Mouse (Mus musculus) intestine, embryonic 15.5 days (tissue): ENCODE measurements at regions not wholly inside any gene's neighbourhood (a gene's known extent, or its start where the extent isn't known, plus 50 kb on each side); places are given as distances from the start of the nearest gene placed in this dataset.

Experiments
- ATAC-seq: fragments of 200-750 bp; cut with Nextera tagmentation; 2 replicates; pipeline ENCODE4 v1.8.0; 2017; ENCODE audit warnings: moderate TSS enrichment, moderate library complexity
- H3K27ac ChIP-seq: fragments of 300-500 bp; sonication (generic); 2 replicates; pipeline ENCODE4 v1.5.1; 2015; ENCODE audit warnings: mild to moderate bottlenecking, inconsistent platforms
- H3K27me3 ChIP-seq: fragments of 300-500 bp; sonication (generic); replicated peaks from 2 replicates; pipeline ENCODE4 v1.6.1; 2015; ENCODE audit warnings: inconsistent platforms
- H3K36me3 ChIP-seq: fragments of 300-500 bp; sonication (generic); 2 replicates; pipeline ENCODE4 v1.6.1; 2015; ENCODE audit warnings: inconsistent platforms
- H3K4me1 ChIP-seq: fragments of 300-500 bp; sonication (generic); replicated peaks from 2 replicates; pipeline ENCODE4 v1.6.1; 2015; ENCODE audit warnings: inconsistent platforms
- H3K4me2 ChIP-seq: fragments of 300-500 bp; sonication (generic); replicated peaks from 2 replicates; pipeline ENCODE4 v1.6.1; 2015; ENCODE audit warnings: mild to moderate bottlenecking, inconsistent platforms
- H3K4me3 ChIP-seq: fragments of 300-500 bp; sonication (generic); replicated peaks from 2 replicates; pipeline ENCODE4 v1.5.1; 2015; ENCODE audit warnings: inconsistent platforms
- H3K9ac ChIP-seq: fragments of 300-500 bp; sonication (generic); 2 replicates; pipeline ENCODE4 v1.6.1; 2015; ENCODE audit warnings: inconsistent platforms
- H3K9me3 ChIP-seq: fragments of 300-500 bp; sonication (generic); 2 replicates; pipeline ENCODE4 v1.6.1; 2016; ENCODE audit warnings: inconsistent platforms
- WGBS: fragments of 180-500 bp; shearing (Covaris S2); methylation state at CpG from one replicate; pipeline ENCODE4 v1.1.7; 2015; 5-methylcytosine and 5-hydroxymethylcytosine counted together

DNA sequence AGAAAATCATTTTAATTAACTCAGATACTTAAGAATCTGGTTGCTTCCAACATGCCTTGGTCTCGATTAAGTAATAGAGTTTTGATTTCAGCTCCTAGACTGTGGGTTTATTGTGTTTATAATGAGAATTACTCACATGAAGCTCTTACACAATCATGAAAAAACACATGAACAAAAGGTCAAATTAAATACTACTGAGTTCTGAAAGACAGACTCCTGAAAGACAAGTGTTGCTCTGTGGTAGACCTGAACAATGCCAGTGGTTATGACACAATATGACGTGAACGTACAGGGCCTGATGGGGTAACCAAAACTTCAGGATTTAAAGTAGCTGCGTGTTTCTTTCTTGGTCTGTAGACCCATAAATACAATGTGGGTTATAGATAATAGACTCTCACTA lies 394.8 kb downstream of the Adgrl2 start:
- Histone ChIP-seq H3K4me2 (no peak overlapping the region), H3K9me3 (no peaks in the 10 kb centered on the region), H3K9ac (no peak overlapping the region), H3K27ac (no peak overlapping the region), H3K36me3 (no peaks in the 10 kb centered on the region), H3K4me3 (no peak overlapping the region), H3K27me3 (no peaks in the 10 kb centered on the region), H3K4me1 (no peaks in the 10 kb centered on the region)
- no peak for ATAC-seq
- whole genome bisulfite sequencing: 90% methylated on average over 4 of the region's 4 CpGs

DNA sequence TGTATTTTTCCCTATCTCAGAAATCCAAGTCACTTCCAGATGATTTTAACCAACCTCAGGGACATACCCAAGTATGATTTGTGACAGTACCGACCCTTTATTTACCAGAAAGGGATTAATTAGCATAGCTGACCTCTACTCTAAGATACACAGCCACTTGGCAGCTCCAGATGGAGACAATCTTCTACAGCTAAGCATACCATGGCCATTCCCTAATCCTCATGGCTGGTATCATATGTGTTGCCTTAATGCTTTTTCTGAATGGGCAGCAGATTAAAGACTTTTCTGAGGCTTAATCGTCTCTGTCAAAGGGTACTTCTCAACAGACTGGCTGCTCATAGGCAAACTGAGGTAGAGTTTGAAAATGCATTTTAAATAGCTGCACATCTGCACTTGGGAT lies 400.8 kb downstream of the Adgrl2 start:
- no peaks in the 10 kb centered on the region for H3K36me3 ChIP-seq
- H3K9ac ChIP-seq: no peak overlapping the region
- no peaks in the 10 kb centered on the region for H3K27me3 ChIP-seq
- no peak overlapping the region for H3K4me2 ChIP-seq
- H3K9me3 ChIP-seq: no peaks in the 10 kb centered on the region
- no peak overlapping the region for H3K27ac ChIP-seq
- 62% methylated on average over 2 of the region's 2 CpGs for whole genome bisulfite sequencing
- H3K4me1 ChIP-seq: no peaks in the 10 kb centered on the region
- no peak overlapping the region for H3K4me3 ChIP-seq
- no peak for ATAC-seq

DNA sequence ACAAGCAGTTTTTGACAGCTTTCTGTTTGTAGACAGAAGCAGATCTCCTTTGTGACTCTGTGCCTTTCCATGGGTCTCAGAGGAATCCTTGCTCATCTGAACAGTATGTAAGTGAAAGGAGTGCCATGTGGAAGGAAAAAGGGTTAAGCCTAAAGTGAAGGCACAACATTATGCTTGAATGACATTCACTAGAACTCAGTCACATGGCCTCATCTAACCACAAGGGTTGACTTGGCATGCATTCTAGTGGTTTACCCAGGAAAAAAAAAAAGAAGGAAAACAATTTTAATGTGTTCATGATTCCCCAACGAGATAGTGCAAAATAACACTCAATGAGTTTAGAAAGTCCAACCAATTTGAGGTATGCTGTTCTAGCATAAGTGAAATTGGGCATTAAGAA lies 414.6 kb downstream of the Adgrl2 start:
- H3K9me3 ChIP-seq: no peaks in the 10 kb centered on the region
- ATAC-seq: no peak
- no peaks in the 10 kb centered on the region for H3K4me1 ChIP-seq
- no peak overlapping the region for H3K4me3 ChIP-seq
- H3K27me3 ChIP-seq: no peaks in the 10 kb centered on the region
- no peak overlapping the region for H3K9ac ChIP-seq
- no peak overlapping the region for H3K27ac ChIP-seq
- no peaks in the 10 kb centered on the region for H3K36me3 ChIP-seq
- 85% methylated on average over 1 of the region's 1 CpGs for WGBS
- H3K4me2 ChIP-seq: no peak overlapping the region

DNA sequence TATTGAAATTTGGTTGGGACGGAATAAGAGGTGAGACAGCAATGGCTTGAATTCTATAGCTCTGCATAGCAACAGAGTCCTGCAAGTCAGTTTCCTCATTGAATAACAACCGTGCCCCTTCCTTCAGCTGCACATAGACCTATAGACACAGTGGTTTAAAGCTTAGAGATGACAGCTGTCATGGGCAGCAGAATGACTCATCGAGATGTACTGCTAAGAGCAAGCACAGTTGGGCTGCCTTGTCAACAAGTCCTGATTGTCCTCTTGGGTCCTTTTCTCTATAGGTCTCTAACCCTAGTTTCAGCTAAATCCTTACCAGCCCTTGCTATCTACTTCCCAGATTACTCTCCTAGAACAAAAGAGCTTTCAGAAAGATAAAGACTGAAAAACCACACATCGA lies 417.9 kb downstream of the Adgrl2 start:
- Histone ChIP-seq H3K36me3 (no peaks in the 10 kb centered on the region), H3K27me3 (no peaks in the 10 kb centered on the region), H3K9ac (no peak overlapping the region), H3K27ac (no peak overlapping the region), H3K4me2 (no peak overlapping the region), H3K4me3 (no peak overlapping the region), H3K9me3 (no peaks in the 10 kb centered on the region), H3K4me1 (no peaks in the 10 kb centered on the region)
- ATAC-seq: no peak
- WGBS: 85% methylated on average over 4 of the region's 4 CpGs

DNA sequence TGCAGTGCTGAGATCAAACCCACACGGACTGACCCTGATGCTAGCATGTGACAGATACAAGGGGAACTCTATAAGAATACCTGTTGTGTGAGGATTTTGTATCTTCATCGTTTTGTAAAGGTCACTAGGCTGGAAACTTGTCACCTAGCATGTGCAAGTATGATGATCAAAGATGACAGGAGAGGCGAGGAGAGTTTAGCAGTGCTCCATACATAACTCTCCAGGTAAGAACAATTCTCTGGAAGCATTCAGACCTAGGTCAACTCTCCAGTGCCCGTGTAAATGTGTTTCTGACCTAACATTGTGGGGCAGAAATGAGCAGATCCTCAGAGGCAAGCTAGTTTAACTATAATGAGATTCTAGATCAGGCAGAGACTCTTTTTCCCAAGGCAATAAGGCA lies 425.6 kb downstream of the Adgrl2 start:
- H3K9ac ChIP-seq: no peak overlapping the region
- no peak for ATAC-seq
- H3K9me3 ChIP-seq: no peaks in the 10 kb centered on the region
- no peak overlapping the region for H3K27ac ChIP-seq
- 81% methylated on average over 4 of the region's 4 CpGs for WGBS
- no peaks in the 10 kb centered on the region for H3K36me3 ChIP-seq
- H3K27me3 ChIP-seq: no peaks in the 10 kb centered on the region
- H3K4me3 ChIP-seq: no peak overlapping the region
- no peak overlapping the region for H3K4me2 ChIP-seq
- H3K4me1 ChIP-seq: no peaks in the 10 kb centered on the region

DNA sequence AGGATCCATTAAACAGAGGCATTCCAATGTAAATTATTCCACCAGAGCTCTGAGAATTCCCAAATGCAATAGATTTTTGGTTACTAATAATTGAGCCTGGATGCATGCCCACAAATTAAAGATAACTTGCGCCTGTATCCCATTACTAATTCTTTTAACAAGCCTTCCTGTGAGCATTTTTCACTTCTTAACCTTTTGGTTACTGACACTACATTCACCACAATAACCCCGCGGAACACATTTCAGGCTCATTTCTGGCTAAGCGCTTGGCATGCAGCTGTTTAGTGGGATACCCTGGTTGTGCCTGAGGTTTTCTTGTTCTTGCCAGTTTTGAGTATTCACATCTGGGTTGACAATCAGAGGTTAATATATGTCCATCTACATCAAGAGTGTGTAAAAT lies 429.1 kb downstream of the Adgrl2 start:
- H3K9me3 ChIP-seq: no peaks in the 10 kb centered on the region
- no peak overlapping the region for H3K27ac ChIP-seq
- H3K4me3 ChIP-seq: no peak overlapping the region
- H3K4me1 ChIP-seq: no peaks in the 10 kb centered on the region
- no peak for ATAC-seq
- H3K9ac ChIP-seq: no peak overlapping the region
- H3K4me2 ChIP-seq: no peak overlapping the region
- no peaks in the 10 kb centered on the region for H3K27me3 ChIP-seq
- H3K36me3 ChIP-seq: no peaks in the 10 kb centered on the region
- 93% methylated on average over 4 of the region's 4 CpGs for WGBS

DNA sequence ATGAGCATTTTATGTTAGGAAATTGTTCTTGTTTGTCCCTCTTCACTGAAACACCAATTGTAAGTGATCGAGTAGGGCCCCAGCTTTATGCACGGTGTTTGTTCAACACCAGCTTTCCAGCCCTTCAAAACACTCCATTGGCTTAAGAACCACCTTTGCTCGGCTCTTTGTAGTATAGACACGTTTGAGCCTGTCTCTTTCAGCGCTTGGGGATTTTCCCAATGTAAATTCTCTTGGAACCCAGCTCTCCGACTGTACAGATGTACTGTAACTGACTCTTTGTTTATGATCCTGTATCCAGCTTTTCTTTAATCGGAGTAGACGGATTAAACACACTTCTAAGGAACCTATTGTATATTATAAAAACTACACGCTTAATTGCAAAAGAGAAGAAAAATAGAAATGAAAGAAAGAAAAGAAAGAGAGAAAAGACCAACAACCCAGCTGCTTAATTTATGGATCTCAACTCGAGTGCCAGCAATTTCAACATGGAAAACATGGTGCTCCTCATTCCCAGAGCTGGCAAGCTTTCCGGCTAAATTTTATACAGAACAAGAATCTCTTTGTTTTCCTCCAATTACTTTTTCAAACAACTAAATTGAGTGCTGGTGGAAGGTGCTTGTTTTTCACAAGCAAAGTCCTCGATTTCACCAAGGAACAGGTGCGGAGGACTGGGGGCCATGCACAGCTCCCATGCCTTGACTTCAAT lies 430.4 kb downstream of the Adgrl2 start:
- ATAC-seq: no peak
- H3K9ac ChIP-seq: no peak overlapping the region
- 76% methylated on average over 13 of the region's 13 CpGs for WGBS
- no peak overlapping the region for H3K27ac ChIP-seq
- H3K4me2 ChIP-seq: no peak overlapping the region
- H3K27me3 ChIP-seq: no peaks in the 10 kb centered on the region
- H3K4me1 ChIP-seq: no peaks in the 10 kb centered on the region
- no peak overlapping the region for H3K4me3 ChIP-seq
- H3K36me3 ChIP-seq: no peaks in the 10 kb centered on the region
- H3K9me3 ChIP-seq: no peaks in the 10 kb centered on the region

DNA sequence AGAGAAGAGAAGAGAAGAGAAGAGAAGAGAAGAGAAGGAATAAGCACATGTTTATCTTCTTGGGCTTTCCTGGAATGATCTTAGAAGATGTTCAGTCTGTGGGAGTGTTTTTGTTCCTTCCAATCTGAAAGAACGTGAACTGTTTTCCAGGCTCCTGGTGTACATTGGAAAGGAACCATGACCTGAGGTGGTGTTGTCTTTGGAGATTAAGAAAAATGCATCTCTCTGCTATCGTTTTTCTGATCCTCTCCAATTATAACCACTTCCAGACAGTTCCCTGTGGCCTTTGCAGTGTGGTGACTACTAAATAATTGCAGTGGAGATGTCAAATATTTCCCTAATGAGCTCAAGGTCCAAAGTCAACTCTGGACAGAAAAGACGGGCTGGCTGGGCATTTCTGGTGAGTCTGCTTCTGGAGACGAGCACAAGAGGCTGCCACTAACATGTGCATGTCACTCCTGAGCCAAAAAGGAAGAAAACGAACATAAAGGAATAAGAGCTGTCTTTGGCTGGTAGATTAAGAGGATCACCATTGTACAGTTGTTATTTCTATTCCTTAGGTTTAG lies 431.7 kb downstream of the Adgrl2 start:
- WGBS: 65% methylated on average over 5 of the region's 5 CpGs
- H3K9me3 ChIP-seq: no peaks in the 10 kb centered on the region
- no peak overlapping the region for H3K4me2 ChIP-seq
- no peak overlapping the region for H3K9ac ChIP-seq
- H3K36me3 ChIP-seq: no peaks in the 10 kb centered on the region
- ATAC-seq: no peak
- H3K27me3 ChIP-seq: no peaks in the 10 kb centered on the region
- H3K4me1 ChIP-seq: no peaks in the 10 kb centered on the region
- no peak overlapping the region for H3K4me3 ChIP-seq
- no peak overlapping the region for H3K27ac ChIP-seq

DNA sequence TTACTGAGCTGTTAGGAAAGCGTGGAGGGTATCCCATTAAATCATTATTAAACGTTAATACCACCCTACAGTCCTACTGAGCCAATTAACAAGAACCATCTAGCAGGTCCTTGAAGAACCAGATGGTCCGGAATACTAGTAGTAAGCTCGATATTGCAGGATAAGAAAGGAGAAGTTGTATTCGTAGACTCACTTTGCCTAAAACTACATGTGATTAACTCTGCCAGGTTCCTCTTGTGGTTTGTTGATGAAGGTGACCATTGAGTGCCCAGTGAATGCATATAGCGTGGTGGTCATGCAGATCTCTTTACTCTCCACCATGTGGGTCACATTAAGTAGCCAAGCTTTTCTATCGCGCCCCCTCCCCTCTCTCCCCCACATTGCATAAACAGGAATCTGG lies 435.0 kb downstream of the Adgrl2 start:
- Histone ChIP-seq H3K36me3 (no peaks in the 10 kb centered on the region), H3K4me1 (no peaks in the 10 kb centered on the region), H3K27ac (no peak overlapping the region), H3K4me3 (no peak overlapping the region), H3K4me2 (no peak overlapping the region), H3K9ac (no peak overlapping the region), H3K9me3 (no peaks in the 10 kb centered on the region), H3K27me3 (no peaks in the 10 kb centered on the region)
- WGBS: 79% methylated on average over 8 of the region's 8 CpGs
- ATAC-seq: no peak

DNA sequence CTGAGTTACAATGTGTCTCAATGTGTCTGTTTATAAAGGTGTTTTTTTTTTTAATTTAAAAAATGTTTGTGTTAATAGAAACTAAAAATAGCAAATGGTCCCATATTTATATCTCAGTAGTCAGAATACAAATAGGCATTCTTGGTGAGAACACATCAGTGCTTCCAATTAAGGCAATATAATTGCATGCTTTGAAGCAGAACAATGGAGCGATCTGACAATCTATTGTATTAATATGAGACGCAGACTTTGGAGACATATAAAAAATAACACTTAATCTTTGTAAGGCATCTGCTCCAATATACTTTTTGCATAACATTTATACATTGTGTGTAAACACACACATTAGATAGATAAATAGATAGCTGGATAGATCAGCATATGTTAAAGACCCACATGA lies 439.6 kb downstream of the Adgrl2 start:
- WGBS: 93% methylated on average over 2 of the region's 2 CpGs
- no peak overlapping the region for H3K4me3 ChIP-seq
- H3K27me3 ChIP-seq: no peaks in the 10 kb centered on the region
- no peak for ATAC-seq
- H3K4me2 ChIP-seq: no peak overlapping the region
- no peaks in the 10 kb centered on the region for H3K9me3 ChIP-seq
- H3K4me1 ChIP-seq: no peaks in the 10 kb centered on the region
- H3K36me3 ChIP-seq: no peaks in the 10 kb centered on the region
- no peak overlapping the region for H3K9ac ChIP-seq
- H3K27ac ChIP-seq: no peak overlapping the region

DNA sequence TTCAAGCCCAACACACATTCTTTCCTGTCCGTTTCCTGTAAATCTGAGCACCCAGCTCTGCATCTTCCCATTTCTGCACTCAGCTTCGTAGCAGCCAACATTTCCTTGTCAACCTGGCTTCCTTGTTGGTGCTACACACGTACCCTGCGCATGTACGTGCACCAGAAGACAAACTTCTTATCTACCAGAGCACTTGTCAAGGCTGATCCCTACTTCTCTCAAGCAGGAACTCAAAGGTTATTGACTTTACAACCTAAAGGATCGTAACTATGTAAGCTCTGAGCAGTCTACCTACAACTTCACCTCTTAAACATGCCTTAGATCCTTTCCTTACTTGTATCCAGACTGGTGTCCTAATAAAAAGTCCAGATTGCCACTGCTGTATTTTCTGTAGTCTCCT lies 445.4 kb downstream of the Adgrl2 start:
- Histone ChIP-seq H3K27ac (no peak overlapping the region), H3K36me3 (no peaks in the 10 kb centered on the region), H3K27me3 (no peaks in the 10 kb centered on the region), H3K4me2 (no peak overlapping the region), H3K9ac (no peak overlapping the region), H3K4me3 (no peak overlapping the region), H3K4me1 (no peaks in the 10 kb centered on the region), H3K9me3 (no peaks in the 10 kb centered on the region)
- 0 out of 2 replicates have a peak, but pooled peaks have one; percentile 43 for ATAC-seq
- WGBS: 72% methylated on average over 6 of the region's 6 CpGs

DNA sequence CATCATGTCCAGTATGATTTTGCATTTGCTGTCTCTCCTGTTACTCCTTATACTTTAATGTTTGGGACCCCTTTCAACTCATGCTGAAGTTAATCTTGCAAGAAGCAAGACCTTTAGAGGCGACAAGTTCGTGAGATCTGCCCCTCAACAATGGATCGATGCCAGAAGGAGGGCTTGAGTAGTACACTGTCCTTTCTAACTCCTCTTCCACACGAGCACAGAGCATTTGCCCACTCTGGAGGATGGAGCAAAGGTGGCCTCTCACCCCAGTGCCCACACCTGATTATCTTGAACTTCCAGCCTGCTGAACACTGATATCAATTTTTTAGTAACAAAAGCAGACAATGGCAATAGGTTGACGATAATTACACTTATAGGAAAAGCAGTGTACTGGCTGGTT lies 448.1 kb downstream of the Adgrl2 start:
- Histone ChIP-seq H3K4me3 (no peak overlapping the region), H3K9me3 (no peaks in the 10 kb centered on the region), H3K27ac (no peak overlapping the region), H3K36me3 (no peaks in the 10 kb centered on the region), H3K4me2 (no peak overlapping the region), H3K9ac (no peak overlapping the region), H3K27me3 (no peaks in the 10 kb centered on the region), H3K4me1 (no peaks in the 10 kb centered on the region)
- no peak for ATAC-seq
- 89% methylated on average over 5 of the region's 5 CpGs for WGBS

DNA sequence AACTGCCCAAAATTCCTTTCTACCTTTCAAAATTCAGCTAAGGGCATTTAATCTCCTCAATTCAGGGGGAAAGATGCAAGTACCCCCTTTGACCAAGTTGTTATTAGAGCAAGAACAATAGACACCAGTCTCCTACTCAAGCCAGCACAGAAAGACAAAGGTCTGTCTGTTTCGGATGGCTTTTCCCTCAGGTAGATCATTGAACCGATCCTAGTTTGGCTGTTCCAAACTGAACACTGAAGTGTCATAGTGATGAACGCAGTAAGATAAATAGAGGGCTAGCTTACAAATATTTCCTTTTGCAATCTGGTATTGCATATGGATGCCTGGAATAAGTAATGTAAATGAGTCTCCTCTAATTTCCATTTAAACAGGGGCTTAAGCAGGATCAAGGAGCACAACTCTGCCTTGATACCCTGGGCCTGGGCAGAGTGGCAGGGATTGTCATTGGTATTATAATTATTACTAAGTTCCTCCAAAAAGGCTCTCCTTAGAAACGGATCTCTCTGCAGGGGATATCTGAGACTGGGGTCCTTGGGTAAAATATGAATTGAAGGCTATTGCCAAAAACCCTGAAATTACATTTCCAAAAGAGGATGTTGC lies 452.6 kb downstream of the Adgrl2 start:
- Histone ChIP-seq H3K9me3 (no peaks in the 10 kb centered on the region), H3K27me3 (no peaks in the 10 kb centered on the region), H3K4me3 (no peak overlapping the region), H3K36me3 (no peaks in the 10 kb centered on the region), H3K27ac (no peak overlapping the region), H3K4me2 (no peak overlapping the region), H3K9ac (no peak overlapping the region), H3K4me1 (no peaks in the 10 kb centered on the region)
- WGBS: 63% methylated on average over 4 of the region's 4 CpGs
- ATAC-seq: no peak
